Mouse (Mus musculus) C2C12 (cell line): ENCODE results near the gene Lamtor1. TPM values are rescaled to one million over a fixed set of nuclear protein-coding genes. Genes with fewer than 3 reads are reported as not detected.

Experiments
- H3K27me3 ChIP-seq: one replicate; pipeline ENCODE4 v1.6.1; 2011; ENCODE audit not compliant: control insufficient read depth, insufficient read depth, insufficient read length
- H3K36me3 ChIP-seq: one replicate; pipeline ENCODE4 v1.6.1; 2011; ENCODE audit not compliant: control insufficient read depth, insufficient read depth
- H3K4me3 ChIP-seq: one replicate; pipeline ENCODE4 v1.5.1; 2011; ENCODE audit warnings: mild to moderate bottlenecking, control low read depth; ENCODE audit not compliant: poor library complexity, insufficient read depth, severe bottlenecking
- H3K79me2 ChIP-seq: one replicate; pipeline ENCODE4 v1.6.1; 2011; ENCODE audit not compliant: control insufficient read depth, insufficient read depth
- H3K79me3 ChIP-seq: one replicate; pipeline ENCODE4 v1.6.1; 2011; ENCODE audit warnings: low read depth, control low read depth
- H3ac ChIP-seq: one replicate; pipeline ENCODE3; 2011; ENCODE audit warnings: low read depth; ENCODE audit not compliant: control insufficient read depth, insufficient read length
- CEBPB ChIP-seq: IDR thresholded peaks from one replicate; pipeline ENCODE4 v1.6.1; 2011; ENCODE audit warnings: low read depth, mild to moderate bottlenecking, control low read depth, moderate library complexity
- CTCF ChIP-seq: IDR thresholded peaks from one replicate; pipeline ENCODE4 v1.5.1; 2011; ENCODE audit not compliant: control insufficient read depth, insufficient read depth, insufficient read length
- FOSL1 ChIP-seq: IDR thresholded peaks from one replicate; pipeline ENCODE4 v1.8.0; 2011; ENCODE audit warnings: mild to moderate bottlenecking, low read length; ENCODE audit not compliant: poor library complexity, insufficient read depth, severe bottlenecking
- MAX ChIP-seq: IDR thresholded peaks from one replicate; pipeline ENCODE4 v1.6.1; 2011; ENCODE audit warnings: mild to moderate bottlenecking, control low read depth
- MYOD1 ChIP-seq: IDR thresholded peaks from one replicate; pipeline ENCODE4 v1.6.1; 2011; ENCODE audit warnings: low read depth; ENCODE audit not compliant: control insufficient read depth, insufficient read length
- MYOG ChIP-seq: IDR thresholded peaks from one replicate; pipeline ENCODE4 v1.6.1; 2011; ENCODE audit not compliant: control insufficient read depth, insufficient read length; ENCODE audit errors: extremely low read depth
- USF1 ChIP-seq: IDR thresholded peaks from one replicate; pipeline ENCODE4 v1.6.1; 2011; ENCODE audit warnings: low read depth, mild to moderate bottlenecking, control low read depth, moderate library complexity
- polyA plus RNA-seq: library from polyadenylated mRNA; unstranded; fragments of >200 nt; fragmentation: generic; extraction: Trizol; gene quantifications from one replicate; pipeline ENCODE4 v1.2.1, GENCODE M21; 2012; ENCODE audit warnings: missing spikeins

The Lamtor1 gene
- polyA plus RNA-seq, 1 experiment: 200 TPM

GRCm38 (mm10) chr7:101866491-101867265 lies 39.0 kb upstream of the Lamtor1 start:
- H3K79me3 ChIP-seq: no peaks in the 10 kb centered on the region
- no peaks in the 10 kb centered on the region for H3K36me3 ChIP-seq
- no peak overlapping the region for H3K4me3 ChIP-seq
- no peaks in the 10 kb centered on the region for H3K79me2 ChIP-seq
- H3K27me3 ChIP-seq: no peaks in the 10 kb centered on the region
- no peak overlapping the region for H3ac ChIP-seq
- TF ChIP-seq MYOD1: no peak
- TF ChIP-seq CEBPB: no peak
- no peak for TF ChIP-seq MYOG
- TF ChIP-seq USF1: no peak
- TF ChIP-seq FOSL1: no peak
- no peak for TF ChIP-seq MAX
- no peak for TF ChIP-seq CTCF

GRCm38 (mm10) chr7:101867482-101867881 lies 38.2 kb upstream of the Lamtor1 start:
- no peak overlapping the region for H3ac ChIP-seq
- H3K27me3 ChIP-seq: no peaks in the 10 kb centered on the region
- no peaks in the 10 kb centered on the region for H3K79me3 ChIP-seq
- H3K79me2 ChIP-seq: no peaks in the 10 kb centered on the region
- no peaks in the 10 kb centered on the region for H3K36me3 ChIP-seq
- TF ChIP-seq MYOD1: no peak
- TF ChIP-seq MAX: no peak
- TF ChIP-seq MYOG: no peak
- TF ChIP-seq FOSL1: no peak
- no peak for TF ChIP-seq USF1
- no peak for TF ChIP-seq CTCF
- no peak for TF ChIP-seq CEBPB
- H3K4me3 ChIP-seq: no peak overlapping the region

- Histone ChIP-seq H3ac (no peak overlapping the region), H3K27me3 (no peaks in the 10 kb centered on the region), H3K36me3 (no peaks in the 10 kb centered on the region), H3K79me2 (no peaks in the 10 kb centered on the region), H3K4me3 (no peak overlapping the region), H3K79me3 (no peaks in the 10 kb centered on the region)
- no peak for TF ChIP-seq FOSL1
These were observed 37.2 kb upstream of the Lamtor1 start for GRCm38 (mm10) chr7:101868241-101869162.

- Histone ChIP-seq H3K79me2 (no peaks in the 10 kb centered on the region), H3K27me3 (no peaks in the 10 kb centered on the region), H3ac (no peak overlapping the region), H3K79me3 (no peaks in the 10 kb centered on the region), H3K36me3 (no peaks in the 10 kb centered on the region), H3K4me3 (no peak overlapping the region)
- TF ChIP-seq MYOG: no peak
- TF ChIP-seq FOSL1: no peak
- no peak for TF ChIP-seq MYOD1
- TF ChIP-seq CEBPB: no peak
- no peak for TF ChIP-seq MAX
- TF ChIP-seq USF1: no peak
- TF ChIP-seq CTCF: no peak
These were observed 36.6 kb upstream of the Lamtor1 start for GRCm38 (mm10) chr7:101869163-101869500.

GRCm38 (mm10) chr7:101870629-101871028 lies 35.1 kb upstream of the Lamtor1 start, which contains the start of gene Folr1:
Gene Folr1 (minus strand): TSS chr7:101870788.
- no peak within 1 kb of the TSS for H3K4me3 ChIP-seq

More at GRCm38 (mm10) chr7:101870629-101871028, 35.1 kb upstream of the Lamtor1 start, which contains the start of gene Folr1:
- Histone ChIP-seq H3K79me3 (no peaks in the 10 kb centered on the region), H3K36me3 (no peaks in the 10 kb centered on the region), H3K79me2 (no peaks in the 10 kb centered on the region), H3K27me3 (no peaks in the 10 kb centered on the region), H3ac (no peak within 1 kb of the TSS)
- TF ChIP-seq FOSL1 (no peak), MAX (no peak), MYOG (no peak), CEBPB (no peak), USF1 (no peak), CTCF (no peak), MYOD1 (no peak)
